Mouse (Mus musculus) embryonic fibroblast, embryonic 13.5 days (primary cell): ENCODE results near the gene Pgm2l1.

Experiments
- CTCF ChIP-seq: IDR thresholded peaks from 2 replicates; pipeline ENCODE4 v1.5.1; 2011; ENCODE audit warnings: mild to moderate bottlenecking, control low read depth, low read length, moderate library complexity, borderline replicate concordance; ENCODE audit not compliant: insufficient read depth
- POLR2A ChIP-seq: IDR thresholded peaks from 2 replicates; pipeline ENCODE4 v1.6.1; 2011; ENCODE audit warnings: low read depth, mild to moderate bottlenecking, control low read depth, low read length, moderate library complexity

DNA sequence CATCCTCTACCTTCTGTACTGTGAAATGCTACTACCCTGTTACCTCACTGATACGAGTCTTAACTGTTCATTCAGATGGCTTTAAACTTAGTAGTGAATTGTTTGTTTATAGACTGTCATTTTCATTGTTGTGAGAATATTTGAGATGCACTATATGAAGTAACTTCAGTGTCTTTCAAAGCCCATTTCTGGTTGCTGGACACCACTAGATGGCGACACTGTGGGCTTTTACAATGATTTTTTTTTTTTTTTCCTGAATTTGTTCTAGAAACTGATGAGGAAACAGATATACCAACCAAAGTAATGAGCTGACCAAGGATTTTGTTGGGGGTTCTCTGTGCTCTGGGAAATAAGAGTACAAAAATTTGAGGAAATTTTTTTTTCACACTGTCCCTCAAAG, 49.2 kb downstream of the Pgm2l1 start:
- TF ChIP-seq CTCF (no peak), POLR2A (no peak)
